Mouse (Mus musculus): Measurements from ENCODE around the gene Mepce.
"Not testable (repeated sequence)": the region's sequence is repeated elsewhere in the genome, so short reads cannot be mapped to it uniquely, and the experiment has no call there.

Mepce gene

GRCm38 (mm10) chr5:137756882-137757661, 30.4 kb downstream of the Mepce start:
- peak; percentile 85 to 90 for DNase-seq

DNA sequence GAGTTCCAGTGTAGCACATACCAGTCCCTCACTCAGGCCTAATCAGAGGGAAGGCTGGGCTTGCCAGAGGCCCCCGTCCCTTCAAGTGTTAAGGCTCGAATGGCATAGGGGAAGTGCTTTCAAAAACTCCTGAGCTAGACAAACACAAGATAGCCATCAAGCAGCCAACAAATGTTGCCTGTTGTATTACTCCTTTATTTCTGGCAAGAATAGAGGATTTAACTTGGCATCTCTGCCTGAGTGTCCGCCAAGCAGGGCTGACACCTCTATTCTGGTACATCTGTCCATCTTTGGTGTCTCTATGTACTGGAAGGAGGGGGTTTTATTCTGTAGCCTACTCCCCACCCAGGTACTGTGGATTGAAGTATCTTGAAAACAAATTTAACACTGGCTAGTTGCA, 31.3 kb downstream of the Mepce start:
- peak in 1 of 2 experiments; percentile 40 for DNase-seq

GRCm38 (mm10) chr5:137755425-137755824, 32.0 kb downstream of the Mepce start:
- no peak for DNase-seq

- DNase-seq: peak in 1 of 2 experiments; percentile 48
Observed at GRCm38 (mm10) chr5:137753111-137753832, 34.2 kb downstream of the Mepce start.

- DNase-seq: no peak
Observed at GRCm38 (mm10) chr5:137751988-137752387, 35.5 kb downstream of the Mepce start.

DNA sequence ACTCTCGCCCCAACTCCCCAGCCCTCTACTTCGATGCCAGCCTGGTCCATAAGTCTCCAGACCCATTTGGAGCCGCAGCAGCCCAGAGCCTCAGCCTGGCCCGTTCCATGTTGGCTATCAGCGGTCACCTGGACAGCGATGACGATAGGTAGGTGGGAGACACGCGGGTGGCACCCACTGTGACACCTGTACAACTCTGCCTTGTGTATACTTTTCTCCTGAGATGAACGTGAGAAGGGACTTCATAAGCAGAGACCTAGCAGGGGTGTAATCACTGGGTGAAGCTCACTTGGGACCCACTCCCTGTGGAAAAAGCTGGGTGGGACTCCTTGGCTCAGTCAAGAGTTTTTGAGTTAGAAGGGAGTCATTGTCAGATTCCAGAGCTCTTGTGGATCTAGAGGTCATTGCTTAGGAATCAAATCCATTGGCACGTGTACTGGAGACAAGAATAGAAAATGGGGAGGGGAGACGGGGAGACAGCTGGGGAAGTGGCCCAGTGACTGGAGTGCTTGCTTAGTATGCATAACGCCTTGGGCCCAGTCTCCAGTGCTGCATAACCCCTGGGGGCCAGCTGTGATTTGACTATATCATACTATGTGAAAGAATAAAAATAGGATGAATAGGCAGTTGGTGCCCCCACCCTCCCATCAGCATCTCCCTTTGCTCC, 36.1 kb downstream of the Mepce start:
- no peak for DNase-seq

DNA sequence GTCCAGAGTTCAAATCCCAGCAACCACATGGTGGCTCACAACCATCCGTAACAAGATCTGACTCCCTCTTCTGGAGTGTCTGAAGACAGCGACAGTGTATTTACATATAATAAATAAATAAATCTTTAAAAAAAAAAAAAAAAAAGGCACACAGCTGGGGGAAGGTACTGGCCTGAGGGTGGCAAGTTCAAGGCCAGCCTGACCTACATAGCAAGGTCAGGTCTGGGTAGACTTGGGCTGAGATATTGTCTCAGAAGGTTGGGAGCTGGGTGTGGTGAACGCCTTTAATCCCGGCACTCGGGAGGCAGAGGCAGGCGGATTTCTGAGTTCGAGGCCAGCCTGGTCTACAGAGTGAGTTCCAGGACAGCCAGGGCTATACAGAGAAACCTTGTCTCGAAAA, 37.2 kb downstream of the Mepce start:
- DNase-seq: not testable (repeated sequence)

DNA sequence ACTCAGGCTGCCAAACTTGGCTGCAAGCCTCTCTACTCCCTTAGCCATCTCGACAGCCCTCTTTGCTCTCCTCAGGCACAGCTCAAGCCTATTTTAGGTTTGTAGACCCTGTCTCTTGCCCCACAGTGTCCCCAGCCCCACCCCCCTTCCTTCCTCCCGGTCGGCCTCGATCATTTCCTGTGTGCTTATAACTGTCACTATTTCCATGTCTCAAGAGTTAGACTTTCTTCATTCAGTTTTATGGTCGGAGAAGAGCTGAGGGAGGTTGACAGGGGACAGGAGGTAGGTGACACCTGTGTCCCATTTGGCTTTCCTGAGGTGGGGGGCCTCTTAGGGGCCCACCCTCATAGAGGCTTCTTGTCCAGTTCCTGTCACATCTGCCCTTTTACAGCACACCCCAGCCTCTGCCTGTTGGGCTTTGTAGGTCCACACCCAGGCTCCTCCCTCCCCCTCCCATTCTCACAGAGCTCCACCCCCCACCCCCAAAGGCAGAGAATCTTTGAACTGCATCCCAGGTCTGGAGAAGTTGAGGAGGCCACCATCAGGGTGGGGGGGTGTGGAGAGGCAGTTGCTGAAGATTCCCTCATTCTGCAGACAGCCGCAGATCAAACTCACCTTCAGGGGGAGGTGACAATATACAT, 38.1 kb downstream of the Mepce start:
- peak in 1 of 2 experiments; percentile 38 for DNase-seq

- DNase-seq: peak; percentile 55 to 65
Observed at GRCm38 (mm10) chr5:137748130-137748770, 39.2 kb downstream of the Mepce start.

GRCm38 (mm10) chr5:137747326-137747961, 40.0 kb downstream of the Mepce start:
- DNase-seq: peak; percentile 68 to 76

DNA sequence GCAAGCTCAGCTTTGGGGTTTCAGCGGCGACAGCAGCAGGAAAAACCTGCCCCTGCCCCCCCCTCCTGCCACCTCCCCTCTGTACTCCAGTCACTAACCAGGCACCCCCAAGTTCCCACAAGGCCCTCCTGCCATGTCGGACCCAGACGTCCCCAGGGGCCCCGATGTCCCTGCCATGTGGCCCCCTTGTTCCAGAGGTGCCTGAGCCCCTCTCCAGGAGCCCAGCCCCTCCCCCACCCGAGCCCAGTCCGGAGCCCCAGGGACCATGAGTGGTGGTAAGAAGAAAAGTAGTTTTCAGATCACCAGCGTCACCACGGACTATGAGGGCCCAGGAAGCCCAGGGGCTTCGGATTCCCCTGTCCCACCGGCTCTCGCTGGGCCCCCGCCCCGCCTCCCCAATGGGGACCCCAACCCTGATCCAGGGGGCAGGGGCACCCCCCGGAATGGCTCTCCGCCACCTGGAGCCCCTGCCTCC, 40.6 kb downstream of the Mepce start:
- DNase-seq: peak; percentile 38 to 44

GRCm38 (mm10) chr5:137746282-137746850, 41.1 kb downstream of the Mepce start:
- peak; percentile 80 to 83 for DNase-seq

- DNase-seq: peak; percentile 95
Observed at GRCm38 (mm10) chr5:137745214-137746171, 42.0 kb downstream of the Mepce start, which contains the start of gene Tsc22d4. Gene Tsc22d4, plus strand, starts transcription at chr5:137745730.

DNA sequence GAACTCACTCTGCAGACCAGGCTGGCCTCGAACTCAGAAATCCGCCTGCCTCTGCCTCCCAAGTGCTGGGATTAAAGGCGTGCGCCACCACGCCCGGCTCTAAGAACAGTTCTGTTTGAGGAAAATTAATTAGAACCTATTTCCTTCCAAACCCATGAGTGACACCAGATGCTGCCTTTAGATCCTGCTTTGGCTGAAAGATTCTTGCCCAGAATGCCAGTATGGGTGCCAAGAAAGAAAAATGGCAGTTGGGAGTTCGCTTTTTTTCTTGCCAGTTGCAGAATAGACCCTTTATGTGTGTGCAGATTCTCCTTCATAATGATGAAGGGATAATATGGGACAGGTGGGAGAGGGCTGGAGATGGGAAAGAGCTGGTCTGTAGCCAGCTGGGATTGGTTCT, 43.3 kb downstream of the Mepce start:
- DNase-seq: no peak

DNA sequence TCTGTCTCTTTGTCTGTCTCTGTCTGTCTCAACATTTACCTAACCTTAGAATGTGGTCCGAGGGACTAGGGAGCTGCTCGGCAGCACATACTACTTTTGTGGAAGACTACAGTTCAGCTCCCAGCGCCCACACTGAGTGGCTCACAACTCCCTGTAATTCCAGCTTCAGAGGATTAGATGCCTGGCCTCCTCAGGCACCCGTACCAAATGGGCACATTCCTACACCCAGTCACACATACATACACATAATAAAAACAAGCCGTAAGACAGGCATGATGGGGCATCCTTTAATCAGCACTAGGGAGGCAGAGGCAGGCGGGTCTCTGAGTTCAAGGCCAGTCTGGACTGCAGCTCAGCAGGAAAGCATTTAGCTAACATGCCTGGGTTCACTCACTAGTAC, 44.6 kb downstream of the Mepce start:
- no peak for DNase-seq

DNA sequence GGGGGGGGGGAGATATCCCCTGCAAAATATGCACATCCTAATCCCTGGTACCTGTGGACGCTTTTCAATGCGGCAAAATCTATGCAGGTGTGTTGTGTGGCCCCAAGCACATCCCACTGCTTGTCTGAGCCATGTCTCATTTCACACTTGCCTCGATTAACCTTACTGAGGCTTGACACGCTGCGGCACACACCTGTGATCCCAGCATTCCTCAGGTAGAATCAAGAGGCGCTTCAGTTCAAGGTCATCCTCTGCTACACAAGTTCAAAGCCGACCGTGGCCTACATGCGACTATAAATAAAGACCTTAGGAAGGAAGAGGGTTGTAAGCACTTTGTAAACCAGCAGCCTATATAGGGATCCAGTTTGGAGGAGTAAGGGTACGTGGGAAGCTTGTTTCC, 45.4 kb downstream of the Mepce start:
- no peak for DNase-seq

- peak; percentile 84 to 85 for DNase-seq
Observed at GRCm38 (mm10) chr5:137741023-137741931, 46.2 kb downstream of the Mepce start, which contains the start of gene Nyap1. Gene Nyap1, minus strand, starts transcription at chr5:137741607.

DNA sequence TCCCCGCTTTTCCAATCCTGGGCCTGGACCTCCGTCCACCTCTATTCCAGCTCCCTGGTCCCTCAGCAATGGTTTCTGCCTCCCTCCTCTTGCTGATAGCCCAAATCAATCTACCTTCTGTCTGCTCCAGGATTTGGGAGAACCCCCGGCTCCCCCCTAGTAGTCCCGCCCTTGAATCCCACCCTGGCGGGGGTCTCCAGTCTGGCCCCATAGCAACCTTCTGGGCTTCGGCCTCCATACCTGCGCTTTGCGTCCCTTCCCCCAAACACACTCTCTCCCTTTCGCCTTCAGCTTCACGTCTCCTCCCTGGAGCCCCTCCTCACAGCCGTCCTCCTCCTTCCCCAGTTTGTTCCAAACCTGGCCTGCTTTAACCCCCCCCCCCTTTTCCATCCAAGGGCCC, 46.9 kb downstream of the Mepce start:
- DNase-seq: peak in 1 of 2 experiments; percentile 4

- DNase-seq: peak in 1 of 2 experiments; percentile 3
Observed at GRCm38 (mm10) chr5:137739471-137739870, 48.0 kb downstream of the Mepce start.
